Mouse (Mus musculus) embryonic fibroblast, embryonic 13.5 days (primary cell): ENCODE results near the gene Gm5767. TPM values are rescaled to one million over a fixed set of nuclear protein-coding genes. Genes with fewer than 3 reads are reported as not detected.

Experiments
- H3K27ac ChIP-seq: 2 replicates; pipeline ENCODE4 v1.5.1; 2012; ENCODE audit warnings: low read length, control low read depth, inconsistent platforms; ENCODE audit not compliant: insufficient read depth
- H3K4me1 ChIP-seq: 2 replicates; pipeline ENCODE4 v1.6.1; 2011; ENCODE audit warnings: low read length; ENCODE audit not compliant: control insufficient read depth, insufficient read depth
- H3K4me3 ChIP-seq: 2 replicates; pipeline ENCODE4 v1.5.1; 2011; ENCODE audit warnings: mild to moderate bottlenecking, control low read depth, low read length; ENCODE audit not compliant: insufficient read depth
- CTCF ChIP-seq: IDR thresholded peaks from 2 replicates; pipeline ENCODE4 v1.5.1; 2011; ENCODE audit warnings: mild to moderate bottlenecking, control low read depth, low read length, moderate library complexity, borderline replicate concordance; ENCODE audit not compliant: insufficient read depth
- POLR2A ChIP-seq: IDR thresholded peaks from 2 replicates; pipeline ENCODE4 v1.6.1; 2011; ENCODE audit warnings: low read depth, mild to moderate bottlenecking, control low read depth, low read length, moderate library complexity
- polyA plus RNA-seq: library from polyadenylated mRNA; stranded (reverse); fragments of >200 nt; gene quantifications from 2 replicates; pipeline ENCODE4 v1.2.4, GENCODE M21; 2011; ENCODE audit warnings: low read depth; ENCODE audit not compliant: missing spikeins, insufficient read length

The Gm5767 gene
- polyA plus RNA-seq, 1 experiment, result not detected

GRCm38 (mm10) chr16:8699556-8699955 is 19.0 kb downstream of the Gm5767 start:
- TF ChIP-seq POLR2A, result no peak
- TF ChIP-seq CTCF, result no peak
- no peaks in the 10 kb centered on the region for H3K4me1 ChIP-seq
- H3K27ac ChIP-seq, result no peak overlapping the region
- no peak overlapping the region for H3K4me3 ChIP-seq

- Histone ChIP-seq H3K27ac (no peak overlapping the region), H3K4me1 (no peaks in the 10 kb centered on the region), H3K4me3 (no peak overlapping the region)
- no peak for TF ChIP-seq CTCF
- TF ChIP-seq POLR2A, result no peak
Observed at GRCm38 (mm10) chr16:8700586-8700985, 20.0 kb downstream of the Gm5767 start.

GRCm38 (mm10) chr16:8711998-8712397 is 31.4 kb downstream of the Gm5767 start:
- Histone ChIP-seq H3K4me1 (peaks cover 10% of the 10 kb centered on the region), H3K4me3 (no peak overlapping the region), H3K27ac (no peak overlapping the region)
- TF ChIP-seq CTCF (no peak), POLR2A (no peak)

- Histone ChIP-seq H3K4me1 (peaks cover 13% of the 10 kb centered on the region), H3K27ac (no peak overlapping the region), H3K4me3 (no peak overlapping the region)
- no peak for TF ChIP-seq CTCF
- TF ChIP-seq POLR2A, result no peak
Observed at GRCm38 (mm10) chr16:8714851-8715250, 34.3 kb downstream of the Gm5767 start.

GRCm38 (mm10) chr16:8715513-8716080 is 35.0 kb downstream of the Gm5767 start:
- Histone ChIP-seq H3K4me1 (peaks cover 13% of the 10 kb centered on the region), H3K4me3 (no peak overlapping the region), H3K27ac (no peak overlapping the region)
- TF ChIP-seq CTCF, result no peak
- TF ChIP-seq POLR2A, result no peak

GRCm38 (mm10) chr16:8716300-8716699 is 35.7 kb downstream of the Gm5767 start:
- TF ChIP-seq CTCF (no peak), POLR2A (no peak)
- Histone ChIP-seq H3K4me3 (no peak overlapping the region), H3K4me1 (peaks cover 13% of the 10 kb centered on the region), H3K27ac (no peak overlapping the region)

- H3K27ac ChIP-seq, result no peak overlapping the region
- TF ChIP-seq CTCF (no peak), POLR2A (no peak)
- H3K4me3 ChIP-seq, result no peak overlapping the region
- H3K4me1 ChIP-seq, result peaks cover 13% of the 10 kb centered on the region
Observed at GRCm38 (mm10) chr16:8717744-8718143, 37.2 kb downstream of the Gm5767 start.

- peaks cover 11% of the 10 kb centered on the region for H3K4me1 ChIP-seq
- H3K4me3 ChIP-seq, result no peak overlapping the region
- H3K27ac ChIP-seq, result no peak overlapping the region
- TF ChIP-seq CTCF, result no peak
- TF ChIP-seq POLR2A, result no peak
Observed at GRCm38 (mm10) chr16:8720447-8720846, 39.9 kb downstream of the Gm5767 start.

- H3K27ac ChIP-seq, result no peak overlapping the region
- H3K4me1 ChIP-seq, result no peaks in the 10 kb centered on the region
- TF ChIP-seq POLR2A (no peak), CTCF (no peak)
- no peak overlapping the region for H3K4me3 ChIP-seq
Observed at GRCm38 (mm10) chr16:8724031-8724430, 43.5 kb downstream of the Gm5767 start.

- TF ChIP-seq POLR2A (no peak), CTCF (no peak)
- Histone ChIP-seq H3K4me1 (no peaks in the 10 kb centered on the region), H3K27ac (no peak overlapping the region), H3K4me3 (no peak overlapping the region)
Observed at GRCm38 (mm10) chr16:8725807-8726206, 45.2 kb downstream of the Gm5767 start.

GRCm38 (mm10) chr16:8728111-8728748 is 47.7 kb downstream of the Gm5767 start:
- H3K4me1 ChIP-seq, result no peaks in the 10 kb centered on the region; the same call in 1 of the 2 replicates
- H3K4me3 ChIP-seq, result no peak overlapping the region
- H3K27ac ChIP-seq, result no peak overlapping the region
- no peak for TF ChIP-seq POLR2A
- no peak for TF ChIP-seq CTCF
